Mouse (Mus musculus) G1E-ER4 (cell line): ENCODE measurements around the gene Ephb3. TPM values are rescaled to one million over a fixed set of nuclear protein-coding genes. Genes with fewer than 3 reads are reported as not detected.

Experiments
- GATA1 ChIP-seq: IDR thresholded peaks from one replicate; pipeline ENCODE4 v1.8.0; 2012; ENCODE audit warnings: low read length, inconsistent platforms
- polyA plus RNA-seq: library from polyadenylated mRNA; stranded (reverse); fragments of >175 nt; gene quantifications from 2 replicates; pipeline ENCODE4 v1.2.3, GENCODE M21; 2012

Ephb3 gene
- not detected in 2 replicates for polyA plus RNA-seq

DNA sequence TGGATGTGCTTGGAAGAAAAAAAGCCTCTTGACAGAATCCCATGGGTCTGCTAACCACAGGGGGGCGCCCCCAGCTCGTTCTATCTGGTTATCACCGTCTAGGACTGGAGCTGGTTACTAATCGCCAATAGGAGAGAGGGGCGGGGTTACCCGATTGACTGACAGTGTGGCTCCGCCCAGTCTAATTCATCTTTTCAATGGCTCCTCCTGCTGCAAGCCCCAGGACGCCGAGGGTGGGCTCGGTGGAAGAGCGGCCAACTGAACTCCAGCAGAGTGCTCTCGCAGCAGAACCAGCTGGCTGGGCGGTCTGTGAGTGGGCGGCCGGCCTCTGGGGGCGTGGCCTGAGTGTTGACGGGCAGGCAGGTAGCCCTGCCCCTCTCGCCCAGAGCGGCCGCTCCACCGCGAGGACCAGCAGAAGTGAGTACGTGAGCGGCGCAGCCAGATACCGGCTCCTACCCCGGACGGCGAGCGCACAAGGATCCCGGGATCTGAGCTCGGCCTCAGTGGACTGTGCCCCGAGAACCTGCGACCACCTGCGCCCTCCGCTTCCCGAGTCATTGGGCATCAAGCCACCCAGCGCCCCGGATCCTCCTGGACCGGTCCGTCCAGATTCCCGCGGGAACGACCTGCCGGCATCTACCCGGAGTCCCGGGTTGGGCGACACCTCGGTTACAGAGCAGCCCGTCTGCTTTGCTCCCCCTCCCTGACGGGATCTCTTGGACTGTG, at the start of gene Ephb3:
TSS of gene Ephb3 (plus strand) at position 389 of the 726 bp plus-strand sequence.
- no peak for TF ChIP-seq GATA1

DNA sequence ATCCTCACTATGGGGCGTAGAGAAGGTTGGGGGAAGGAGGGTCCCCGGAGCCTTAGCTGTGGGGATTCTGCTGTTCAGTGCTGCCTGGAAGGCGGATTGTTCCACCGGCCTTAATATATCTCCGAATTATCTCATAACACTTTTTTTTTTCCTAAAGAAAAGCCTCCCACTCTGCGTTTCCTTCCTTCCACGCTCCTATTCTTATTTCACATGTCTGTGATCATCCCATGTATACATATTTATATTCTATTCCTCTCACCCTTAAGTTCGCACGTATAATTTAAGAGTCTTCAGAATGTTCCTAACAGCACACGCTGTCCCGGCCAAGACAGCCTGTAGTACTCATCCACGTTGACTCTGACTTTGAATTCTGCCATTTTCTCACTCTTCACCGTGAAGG, 35.8 kb upstream of the Ephb3 start:
- no peak for TF ChIP-seq GATA1

DNA sequence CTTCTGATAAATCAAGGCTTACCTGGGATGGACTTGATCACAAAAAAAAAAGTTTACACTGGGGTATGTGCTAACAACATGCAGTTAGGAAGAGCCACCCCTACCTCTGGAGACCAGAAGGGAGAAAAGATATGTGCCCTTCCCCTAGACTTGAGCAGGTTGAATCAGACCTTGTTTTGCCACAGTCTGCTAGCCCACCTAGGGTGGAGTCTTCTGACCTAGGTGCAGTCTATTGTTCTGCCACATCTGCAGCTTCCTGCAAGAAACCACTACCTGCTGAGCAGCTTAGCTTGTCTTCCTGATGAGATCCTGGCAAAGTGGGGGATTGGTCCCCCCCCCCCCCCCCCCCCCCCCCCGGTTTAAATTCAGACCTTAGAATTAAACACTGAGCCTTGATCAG, 29.3 kb upstream of the Ephb3 start:
- TF ChIP-seq GATA1, result no peak

DNA sequence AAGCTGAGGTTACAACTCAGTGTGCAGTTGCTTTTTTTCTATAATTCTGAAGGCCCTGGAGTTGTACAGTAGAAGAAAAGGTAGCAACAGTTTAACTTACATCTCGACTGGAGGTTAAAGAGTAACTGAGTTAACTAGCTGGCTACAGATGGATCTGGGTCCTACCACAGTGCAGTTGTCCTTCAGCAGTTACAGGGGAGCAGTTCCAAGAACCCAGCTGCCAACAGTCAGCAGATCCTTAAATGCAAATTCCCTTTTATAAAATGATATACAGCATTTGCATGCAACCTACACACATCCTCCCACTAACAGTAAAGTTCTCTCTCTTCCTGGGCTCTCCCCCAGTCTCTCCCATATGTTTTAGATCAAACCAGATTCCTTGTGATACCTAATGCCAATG, 22.4 kb upstream of the Ephb3 start:
- TF ChIP-seq GATA1, result no peak

GRCm38 (mm10) chr16:21184697-21185096, 19.9 kb upstream of the Ephb3 start:
- no peak for TF ChIP-seq GATA1

GRCm38 (mm10) chr16:21187568-21187967, 17.0 kb upstream of the Ephb3 start:
- TF ChIP-seq GATA1, result no peak

GRCm38 (mm10) chr16:21188345-21188744, 16.2 kb upstream of the Ephb3 start:
- TF ChIP-seq GATA1, result no peak

- TF ChIP-seq GATA1, result no peak
Observed at GRCm38 (mm10) chr16:21191569-21191968, 13.0 kb upstream of the Ephb3 start.

- no peak for TF ChIP-seq GATA1
Observed at GRCm38 (mm10) chr16:21192509-21193354, 11.8 kb upstream of the Ephb3 start.

DNA sequence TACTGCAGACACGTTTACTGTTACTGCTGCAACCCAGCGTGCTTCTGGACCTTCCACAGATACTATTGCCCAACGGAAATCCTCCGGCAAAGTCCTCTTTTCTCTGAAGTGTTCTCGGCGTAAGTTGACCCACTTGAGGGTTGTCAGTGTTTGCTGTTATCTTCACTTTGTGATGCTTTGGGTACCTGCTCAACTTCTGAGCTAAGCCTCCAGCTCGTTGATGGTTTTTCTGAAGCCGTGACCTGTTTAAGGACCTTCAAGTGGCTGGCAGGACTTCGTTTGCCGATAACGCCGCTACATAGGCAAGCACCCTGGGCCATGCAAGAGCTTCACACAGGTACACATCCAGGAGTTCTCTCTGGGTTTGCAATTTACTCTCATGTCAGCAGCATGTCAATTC, 10.4 kb upstream of the Ephb3 start:
- no peak for TF ChIP-seq GATA1

DNA sequence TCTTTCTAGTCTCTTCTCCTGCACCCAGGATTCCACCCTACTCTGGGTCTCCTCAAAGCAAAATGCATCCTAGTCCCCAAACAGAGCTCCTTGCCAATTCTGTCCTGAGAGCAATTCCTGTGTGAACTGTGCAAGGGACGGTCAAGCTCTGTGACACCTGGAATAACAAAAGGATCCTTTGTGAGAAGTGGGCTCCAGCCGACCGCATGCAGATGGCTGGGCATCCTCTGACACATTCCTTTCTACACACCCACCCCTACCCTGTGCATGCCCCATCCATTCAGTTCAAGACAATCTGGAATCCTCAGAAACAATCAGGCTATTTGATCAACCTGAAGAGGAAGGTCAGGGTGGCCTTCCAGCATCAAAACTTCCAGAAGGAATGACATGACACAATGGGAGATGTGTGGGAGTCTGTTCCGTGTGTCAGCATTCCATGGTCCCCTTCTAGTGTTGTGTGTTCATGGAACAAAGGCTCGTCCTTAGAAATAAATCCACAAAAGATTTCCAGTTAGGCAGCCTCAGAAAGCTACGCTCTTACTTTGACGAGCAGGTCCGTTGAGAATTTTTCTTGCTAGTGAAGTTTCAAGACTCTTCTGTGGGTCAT, 9.2 kb upstream of the Ephb3 start:
- no peak for TF ChIP-seq GATA1

- no peak for TF ChIP-seq GATA1
Observed at GRCm38 (mm10) chr16:21196576-21196975, 8.0 kb upstream of the Ephb3 start.

GRCm38 (mm10) chr16:21197542-21197941, 7.0 kb upstream of the Ephb3 start:
- TF ChIP-seq GATA1, result no peak

DNA sequence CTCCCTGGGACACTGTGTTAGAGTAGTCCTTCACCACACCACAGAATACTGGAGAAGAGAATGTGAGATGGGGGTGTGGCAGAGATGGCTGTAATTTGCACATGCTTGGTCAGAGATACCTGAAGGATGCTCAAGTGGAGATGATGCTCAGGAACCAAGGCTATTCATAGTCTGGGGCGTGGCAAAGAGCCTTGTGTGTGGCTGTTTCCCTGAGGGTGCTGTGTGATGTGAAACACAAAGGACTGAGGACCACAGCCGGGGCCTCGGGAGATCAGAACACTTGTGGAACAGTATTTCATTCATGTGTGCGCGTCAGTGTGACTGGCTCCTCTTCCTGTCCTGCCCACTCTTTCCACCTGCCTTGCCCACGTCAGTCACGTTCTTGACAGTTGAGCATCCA, 6.5 kb upstream of the Ephb3 start:
- TF ChIP-seq GATA1, result no peak

DNA sequence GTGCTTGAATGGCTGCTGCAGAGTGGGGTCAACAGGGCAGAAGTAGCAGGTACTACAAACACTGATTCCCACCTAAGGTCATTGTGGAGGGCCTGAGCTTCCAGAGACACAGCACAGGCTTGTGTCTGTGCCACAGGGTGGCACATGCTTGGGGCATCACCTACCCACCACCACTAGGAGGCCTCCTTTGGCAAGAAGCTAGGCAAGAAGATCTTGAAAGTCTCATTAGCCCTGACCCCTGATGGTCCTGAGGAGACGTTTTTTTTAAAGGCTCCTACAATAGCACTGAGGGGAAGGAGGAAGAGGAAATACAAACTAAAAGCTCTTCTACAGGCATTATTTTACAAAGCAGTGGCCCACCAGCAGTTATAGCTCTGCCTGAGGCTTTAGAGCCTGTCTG, 6.0 kb upstream of the Ephb3 start:
- no peak for TF ChIP-seq GATA1

- TF ChIP-seq GATA1, result no peak
Observed at GRCm38 (mm10) chr16:21199426-21199825, 5.1 kb upstream of the Ephb3 start.
